Mouse (Mus musculus) stomach, postnatal 0 days (tissue): ENCODE data around the gene Homer2.

Source experiments
- CTCF ChIP-seq: IDR thresholded peaks from 2 replicates; pipeline ENCODE4 v1.5.1; 2016; ENCODE audit warnings: antibody characterized with exemption, low read depth, mild to moderate bottlenecking, moderate library complexity
- EP300 ChIP-seq: optimal IDR thresholded peaks from 2 replicates; pipeline ENCODE3; 2016; ENCODE audit warnings: antibody characterized with exemption

- no peak for TF ChIP-seq EP300
- TF ChIP-seq CTCF: no peak
Measured at GRCm38 (mm10) chr7:81578413-81578812, 128.9 kb downstream of the Homer2 start.
